Mouse (Mus musculus): ENCODE measurements around the gene Tmem182. TPM values are rescaled to one million over a fixed set of nuclear protein-coding genes. Genes with fewer than 3 reads are reported as not detected.

Gene Tmem182
- total and polyA plus RNA-seq, 3 experiments, result not detected

- Histone ChIP-seq H3K27me3 (replicated peaks) (no peaks in the 10 kb centered on the region), H3K79me2 (replicated peaks; ENCODE audit: control insufficient read depth, extremely low read depth, insufficient read depth, poor library complexity, severe bottlenecking) (no peaks in the 10 kb centered on the region), H3K4me1 (ENCODE audit: control insufficient read depth in 1 of 2, insufficient read depth in 2 of 2) (no peaks in the 10 kb centered on the region), H3K9me3 (replicated peaks; ENCODE audit: low read length) (peaks cover 83% of the 10 kb centered on the region), H3K36me3 (replicated peaks in 1 of 2; ENCODE audit: control insufficient read depth in 1 of 2, insufficient read depth in 1 of 2, low read length in 1 of 2) (no peaks in the 10 kb centered on the region), H3K27ac (ENCODE audit: insufficient read depth, low read depth) (no peak overlapping the region), H3K9ac (ENCODE audit: insufficient read depth, low read depth) (no peak overlapping the region), H3K4me3 (replicated peaks in 1 of 3; ENCODE audit: low read depth in 2 of 3, low read length in 2 of 3, poor library complexity in 1 of 3) (no peak overlapping the region), H3K4me2 (ENCODE audit: insufficient read depth, low read depth, poor library complexity, severe bottlenecking) (no peak overlapping the region)
- no peak for DNase-seq (ENCODE audit: extremely low read depth)
- in situ Hi-C loops (cut with MboI; ENCODE audit: low pct_ligation_motif_present, low pct_unique_long_range_greater_than_20kb, low sequenced_read_pairs), result no loop called here
- no peak for TF ChIP-seq ZKSCAN1 (IDR thresholded peaks at IDR 0.05; ENCODE audit: borderline replicate concordance, low read depth, low read length)
- no peak for TF ChIP-seq HCFC1 (IDR thresholded peaks at IDR 0.05; ENCODE audit: low read depth, low read length)
- TF ChIP-seq SIN3A (IDR thresholded peaks at IDR 0.05; ENCODE audit: low read length), result no peak
- no peak for TF ChIP-seq POLR2AphosphoS2 (IDR thresholded peaks at IDR 0.05; ENCODE audit: low read depth, low read length)
- no peak for TF ChIP-seq ZMIZ1 (IDR thresholded peaks at IDR 0.05; ENCODE audit: low read depth, low read length)
- no peak for TF ChIP-seq CHD1 (IDR thresholded peaks at IDR 0.05; ENCODE audit: low read depth, low read length)
- TF ChIP-seq MAX (IDR thresholded peaks at IDR 0.05; ENCODE audit: low read length), result no peak
- dilution Hi-C loops (cut with MboI; ENCODE audit: extremely low pct_ligation_motif_present, extremely low pct_unique_long_range_greater_than_20kb, low sequenced_read_pairs), result no loop called here
These were observed 21.1 kb upstream of the Tmem182 start for GRCm38 (mm10) chr1:40784306-40784705.

- Histone ChIP-seq H3K9me3 (replicated peaks; ENCODE audit: low read length) (peaks cover 83% of the 10 kb centered on the region), H3K79me2 (replicated peaks; ENCODE audit: control insufficient read depth, extremely low read depth, insufficient read depth, poor library complexity, severe bottlenecking) (no peaks in the 10 kb centered on the region), H3K4me3 (replicated peaks in 1 of 3; ENCODE audit: low read depth in 2 of 3, low read length in 2 of 3, poor library complexity in 1 of 3) (no peak overlapping the region), H3K4me1 (ENCODE audit: control insufficient read depth in 1 of 2, insufficient read depth in 2 of 2) (no peaks in the 10 kb centered on the region), H3K27ac (ENCODE audit: insufficient read depth, low read depth) (no peak overlapping the region), H3K27me3 (replicated peaks) (no peaks in the 10 kb centered on the region), H3K4me2 (ENCODE audit: insufficient read depth, low read depth, poor library complexity, severe bottlenecking) (no peak overlapping the region), H3K36me3 (replicated peaks in 1 of 2; ENCODE audit: control insufficient read depth in 1 of 2, insufficient read depth in 1 of 2, low read length in 1 of 2) (no peaks in the 10 kb centered on the region), H3K9ac (ENCODE audit: insufficient read depth, low read depth) (no peak overlapping the region)
- dilution Hi-C loops (cut with MboI; ENCODE audit: extremely low pct_ligation_motif_present, extremely low pct_unique_long_range_greater_than_20kb, low sequenced_read_pairs) (no loop called here), in situ Hi-C loops (cut with MboI; ENCODE audit: low pct_ligation_motif_present, low pct_unique_long_range_greater_than_20kb, low sequenced_read_pairs) (no loop called here)
- DNase-seq (ENCODE audit: extremely low read depth), result no peak
- TF ChIP-seq POLR2AphosphoS2 (IDR thresholded peaks at IDR 0.05; ENCODE audit: low read depth, low read length) (no peak), NELFE (IDR thresholded peaks at IDR 0.05; ENCODE audit: low read depth, low read length) (no peak), ZMIZ1 (IDR thresholded peaks at IDR 0.05; ENCODE audit: low read depth, low read length) (no peak), SIN3A (IDR thresholded peaks at IDR 0.05; ENCODE audit: low read length) (no peak), CTCF (conservative IDR thresholded peaks at IDR 0.05 in 1 of 2, IDR thresholded peaks at IDR 0.05 in 1 of 2; ENCODE audit: low read depth in 2 of 2, low read length in 2 of 2) (no peak), MEF2A (IDR thresholded peaks at IDR 0.05; ENCODE audit: borderline replicate concordance, low read depth, low read length) (no peak), CHD1 (IDR thresholded peaks at IDR 0.05; ENCODE audit: low read depth, low read length) (no peak), TCF12 (IDR thresholded peaks at IDR 0.05; ENCODE audit: low read depth, low read length) (no peak)
These were observed 19.4 kb upstream of the Tmem182 start for GRCm38 (mm10) chr1:40785876-40786445.

- H3K36me3 ChIP-seq (replicated peaks in 1 of 2; ENCODE audit: control insufficient read depth in 1 of 2, insufficient read depth in 1 of 2, low read length in 1 of 2), result no peaks in the 10 kb centered on the region
- no peak overlapping the region for H3K4me3 ChIP-seq (replicated peaks in 1 of 3; ENCODE audit: low read depth in 2 of 3, low read length in 2 of 3, poor library complexity in 1 of 3)
- in situ Hi-C loops (cut with MboI; ENCODE audit: low pct_ligation_motif_present, low pct_unique_long_range_greater_than_20kb, low sequenced_read_pairs), result no loop called here
- H3K79me2 ChIP-seq (replicated peaks; ENCODE audit: control insufficient read depth, extremely low read depth, insufficient read depth, poor library complexity, severe bottlenecking), result no peaks in the 10 kb centered on the region
- no peaks in the 10 kb centered on the region for H3K27me3 ChIP-seq (replicated peaks)
- dilution Hi-C loops (cut with MboI; ENCODE audit: extremely low pct_ligation_motif_present, extremely low pct_unique_long_range_greater_than_20kb, low sequenced_read_pairs), result no loop called here
- TF ChIP-seq BHLHE40 (IDR thresholded peaks at IDR 0.05; ENCODE audit: low read depth, low read length), result no peak
- TF ChIP-seq NRF1 (IDR thresholded peaks at IDR 0.05; ENCODE audit: low read depth, low read length), result no peak
- no peak for TF ChIP-seq IRF4 (IDR thresholded peaks at IDR 0.05; ENCODE audit: low read depth, low read length)
- no peak for TF ChIP-seq SIN3A (IDR thresholded peaks at IDR 0.05; ENCODE audit: low read length)
- TF ChIP-seq USF2 (conservative IDR thresholded peaks at IDR 0.05; ENCODE audit: low read depth, low read length), result no peak
- TF ChIP-seq UBTF (IDR thresholded peaks at IDR 0.05; ENCODE audit: low read depth, low read length), result no peak
- no peak for TF ChIP-seq NELFE (IDR thresholded peaks at IDR 0.05; ENCODE audit: low read depth, low read length)
- TF ChIP-seq MAFK (IDR thresholded peaks at IDR 0.05; ENCODE audit: insufficient replicate concordance, low read length), result no peak
- no peak for TF ChIP-seq GABPA (IDR thresholded peaks at IDR 0.05; ENCODE audit: insufficient replicate concordance, low read depth, low read length)
- TF ChIP-seq MXI1 (IDR thresholded peaks at IDR 0.05; ENCODE audit: low read depth, low read length), result no peak
- TF ChIP-seq ZMIZ1 (IDR thresholded peaks at IDR 0.05; ENCODE audit: low read depth, low read length), result no peak
- peaks cover 77% of the 10 kb centered on the region for H3K9me3 ChIP-seq (replicated peaks; ENCODE audit: low read length)
- H3K27ac ChIP-seq (ENCODE audit: insufficient read depth, low read depth), result no peak overlapping the region
- no peak overlapping the region for H3K9ac ChIP-seq (ENCODE audit: insufficient read depth, low read depth)
- no peak for DNase-seq (ENCODE audit: extremely low read depth)
- no peaks in the 10 kb centered on the region for H3K4me1 ChIP-seq (ENCODE audit: control insufficient read depth in 1 of 2, insufficient read depth in 2 of 2)
- no peak overlapping the region for H3K4me2 ChIP-seq (ENCODE audit: insufficient read depth, low read depth, poor library complexity, severe bottlenecking)
These were observed 16.4 kb upstream of the Tmem182 start for GRCm38 (mm10) chr1:40788956-40789355.
